Mouse (Mus musculus) liver, adult 2 months (tissue): ENCODE data around the gene Wnt1. TPM values are rescaled to one million over a fixed set of nuclear protein-coding genes. Genes with fewer than 3 reads are reported as not detected.
"Not testable (repeated sequence)": the region's sequence is repeated elsewhere in the genome, so short reads cannot be mapped to it uniquely, and the experiment has no call there.

Source experiments
- DNase-seq: peaks from one replicate; pipeline ENCODE4 v3.0.0-alpha.2; 2011; ENCODE audit warnings: low read depth, low spot score; ENCODE audit errors: extremely low read depth
- H3K27ac ChIP-seq: fragments of 200-500 bp; replicated peaks from 2 replicates; pipeline ENCODE4 v1.5.1; 2012; ENCODE audit warnings: low read depth, mild to moderate bottlenecking, control low read depth, inconsistent platforms, low read length; ENCODE audit not compliant: insufficient read depth
- H3K27me3 ChIP-seq: fragments of 200-500 bp; 2 replicates; pipeline ENCODE4 v1.6.1; 2012; ENCODE audit warnings: mild to moderate bottlenecking, moderate library complexity, low read length, inconsistent platforms; ENCODE audit not compliant: control insufficient read depth, insufficient read depth
- H3K36me3 ChIP-seq: fragments of 200-500 bp; 2 replicates; pipeline ENCODE4 v1.6.1; 2012; ENCODE audit warnings: low read length, inconsistent platforms; ENCODE audit not compliant: control insufficient read depth, insufficient read depth
- H3K4me1 ChIP-seq: fragments of 200-500 bp; 2 replicates; pipeline ENCODE4 v1.6.1; 2011; ENCODE audit warnings: low read length; ENCODE audit not compliant: control insufficient read depth, insufficient read depth
- H3K4me3 ChIP-seq: fragments of 200-500 bp; 2 replicates; pipeline ENCODE4 v1.5.1; 2011; ENCODE audit warnings: low read depth, mild to moderate bottlenecking, control low read depth, low read length, moderate library complexity; ENCODE audit not compliant: insufficient read depth
- H3K79me2 ChIP-seq: fragments of 200-500 bp; 2 replicates; pipeline ENCODE4 v1.6.1; 2012; ENCODE audit warnings: inconsistent platforms, mild to moderate bottlenecking, low read length, moderate library complexity; ENCODE audit not compliant: control insufficient read depth, insufficient read depth
- H3K9ac ChIP-seq: fragments of 200-500 bp; 2 replicates; pipeline ENCODE4 v1.6.1; 2012; ENCODE audit warnings: low read depth, mild to moderate bottlenecking, control low read depth, inconsistent platforms, low read length
- CTCF ChIP-seq: fragments of 200-500 bp; IDR thresholded peaks from 2 replicates; pipeline ENCODE4 v1.5.1; 2011; ENCODE audit warnings: low read depth, low read length, control low read depth
- POLR2A ChIP-seq: fragments of 200-500 bp; IDR thresholded peaks from 2 replicates; pipeline ENCODE4 v1.6.1; 2011; ENCODE audit warnings: low read length, control low read depth; ENCODE audit not compliant: insufficient read depth; ENCODE audit errors: extremely low read depth
- WGBS: fragments of 180-500 bp; shearing (Covaris S2); methylation state at CpG from one replicate; pipeline ENCODE4 v1.1.7; 2018; 5-methylcytosine and 5-hydroxymethylcytosine counted together
- polyA plus RNA-seq: library from polyadenylated mRNA; depleted of rRNA; stranded (reverse); fragments of >200 nt; gene quantifications from 2 replicates; pipeline ENCODE4 v1.2.3, GENCODE M21; 2012; rRNA removed
- total RNA-seq: library from RNA; depleted of rRNA; stranded (reverse); fragments of >200 nt; gene quantifications from 2 replicates; pipeline ENCODE4 v1.2.3, GENCODE M21; 2014; rRNA removed

Wnt1 gene
- not detected in 2 replicates for total RNA-seq
- not detected in 2 replicates for polyA plus RNA-seq

GRCm38 (mm10) chr15:98789661-98790535 is at the start of gene Wnt1:
Wnt1 (plus strand) TSS chr15:98789857.
- Histone ChIP-seq H3K4me3 (no peak within 1 kb of the TSS), H3K9ac (no peak within 1 kb of the TSS), H3K27ac (no peak within 1 kb of the TSS), H3K79me2 (no peaks in the 10 kb centered on the region), H3K27me3 (peaks cover 30% of the 10 kb centered on the region), H3K36me3 (no peaks in the 10 kb centered on the region), H3K4me1 (peaks cover 4% of the 10 kb centered on the region)
- WGBS, result 6% methylated on average over 51 of the region's 51 CpGs
- DNase-seq, result no peak
- peak; percentile 70; the same call in 1 of the 2 replicates for TF ChIP-seq CTCF
- no peak for TF ChIP-seq POLR2A

DNA sequence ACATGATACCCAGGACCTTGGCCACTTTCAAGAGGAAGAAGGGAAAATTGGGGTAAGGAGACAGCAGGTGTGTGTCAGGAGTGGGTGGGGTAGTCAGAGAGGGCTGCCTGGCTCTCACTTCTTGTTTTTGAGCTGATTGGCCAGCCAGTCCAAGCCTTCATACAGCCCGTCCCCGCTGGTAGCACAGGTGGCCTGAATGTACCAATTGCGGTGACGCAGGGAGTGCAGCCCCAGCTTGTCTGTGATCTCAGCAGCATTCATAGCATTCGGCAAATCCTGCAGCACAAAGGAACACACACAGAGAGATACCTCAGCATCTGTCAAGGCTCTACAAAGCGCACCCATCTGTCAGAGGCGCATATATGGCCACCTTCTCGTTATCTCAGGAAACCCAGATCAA is 49.4 kb upstream of the Wnt1 start:
- H3K36me3 ChIP-seq, result no peaks in the 10 kb centered on the region

GRCm38 (mm10) chr15:98742766-98743428 is 46.8 kb upstream of the Wnt1 start:
- Histone ChIP-seq H3K4me3 (no peak overlapping the region), H3K4me1 (peaks cover 11% of the 10 kb centered on the region), H3K36me3 (no peaks in the 10 kb centered on the region), H3K9ac (no peak overlapping the region), H3K27me3 (no peaks in the 10 kb centered on the region), H3K27ac (no peak overlapping the region), H3K79me2 (peaks cover 3% of the 10 kb centered on the region; the same call in 1 of the 2 replicates)
- DNase-seq, result no peak
- no peak for TF ChIP-seq CTCF
- no peak for TF ChIP-seq POLR2A
- WGBS, result 82% methylated on average over 8 of the region's 8 CpGs

More for the DNA sequence above, 49.4 kb upstream of the Wnt1 start:
- DNase-seq, result no peak
- no peak overlapping the region for H3K27ac ChIP-seq
- no peaks in the 10 kb centered on the region for H3K79me2 ChIP-seq
- H3K4me1 ChIP-seq, result peaks cover 12% of the 10 kb centered on the region
- no peaks in the 10 kb centered on the region for H3K27me3 ChIP-seq
- H3K4me3 ChIP-seq, result no peak overlapping the region
- no peak overlapping the region for H3K9ac ChIP-seq
- 94% methylated on average over 8 of the region's 8 CpGs for WGBS
- no peak for TF ChIP-seq CTCF

DNA sequence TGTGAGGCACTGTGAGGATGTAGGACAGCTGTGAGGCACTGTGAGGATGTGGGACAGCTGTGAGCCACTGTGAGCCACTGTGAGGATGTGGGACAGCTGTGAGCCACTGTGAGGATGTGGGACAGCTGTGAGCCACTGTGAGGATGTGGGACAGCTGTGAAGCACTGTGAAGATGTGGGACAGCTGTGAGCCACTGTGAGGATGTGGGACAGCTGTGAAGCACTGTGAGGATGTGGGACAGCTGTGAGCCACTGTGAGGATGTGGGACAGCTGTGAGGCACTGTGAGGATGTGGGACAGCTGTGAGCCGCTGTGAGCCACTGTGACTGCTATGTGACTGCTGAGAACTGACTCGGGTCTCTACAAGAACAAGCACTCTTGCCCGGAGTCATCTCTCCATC is 45.8 kb upstream of the Wnt1 start:
- H3K4me1 ChIP-seq, H3K79me2 ChIP-seq, H3K36me3 ChIP-seq, H3K27ac ChIP-seq, H3K9ac ChIP-seq, H3K4me3 ChIP-seq, DNase-seq, H3K27me3 ChIP-seq: not testable (repeated sequence)
- WGBS, result 88% methylated on average over 3 of the region's 3 CpGs

- TF ChIP-seq CTCF (no peak), POLR2A (no peak)
- Histone ChIP-seq H3K27me3 (no peaks in the 10 kb centered on the region), H3K36me3 (no peaks in the 10 kb centered on the region), H3K9ac (no peak overlapping the region), H3K27ac (no peak overlapping the region), H3K4me3 (no peak overlapping the region), H3K4me1 (no peaks in the 10 kb centered on the region), H3K79me2 (peaks cover 10% of the 10 kb centered on the region; the same call in 1 of the 2 replicates)
- DNase-seq, result no peak
- 81% methylated on average over 10 of the region's 10 CpGs for WGBS
Observed at GRCm38 (mm10) chr15:98746344-98746965, 43.2 kb upstream of the Wnt1 start.
